Mouse (Mus musculus) midbrain, postnatal 0 days (tissue): ENCODE results near the gene Prr5l. TPM values are rescaled to one million over a fixed set of nuclear protein-coding genes. Genes with fewer than 3 reads are reported as not detected.

Source experiments
- ATAC-seq: fragments of 200-750 bp; cut with Nextera tagmentation; 2 replicates; pipeline ENCODE4 v1.8.0; 2017; ENCODE audit warnings: moderate number of reproducible peaks, mild to moderate bottlenecking, moderate TSS enrichment, moderate library complexity; ENCODE audit not compliant: low FRiP score
- DNase-seq: peaks from one replicate; pipeline ENCODE4 v3.0.0-alpha.2; 2015; ENCODE audit warnings: low spot score
- H3K27ac ChIP-seq: fragments of 300-500 bp; sonication (generic); 2 replicates; pipeline ENCODE4 v1.5.1; 2014; ENCODE audit warnings: low read depth, mild to moderate bottlenecking, low read length, mixed read lengths
- H3K27me3 ChIP-seq: fragments of 300-500 bp; sonication (generic); 2 replicates; pipeline ENCODE4 v1.6.1; 2014; ENCODE audit warnings: low read length, control low read depth, mixed read lengths; ENCODE audit not compliant: insufficient read depth
- H3K36me3 ChIP-seq: fragments of 300-500 bp; sonication (generic); 2 replicates; pipeline ENCODE4 v1.6.1; 2014; ENCODE audit warnings: low read length, control low read depth, mixed read lengths; ENCODE audit not compliant: insufficient read depth
- H3K4me1 ChIP-seq: fragments of 300-500 bp; sonication (generic); 2 replicates; pipeline ENCODE4 v1.6.1; 2014; ENCODE audit warnings: mild to moderate bottlenecking, control low read depth, antibody characterized with exemption, low read length, mixed read lengths; ENCODE audit not compliant: insufficient read depth
- H3K4me2 ChIP-seq: fragments of 300-500 bp; sonication (generic); 2 replicates; pipeline ENCODE4 v1.6.1; 2014; ENCODE audit warnings: low read depth, mild to moderate bottlenecking, low read length, mixed read lengths; ENCODE audit not compliant: poor library complexity, severe bottlenecking
- H3K4me3 ChIP-seq: fragments of 300-500 bp; sonication (generic); 2 replicates; pipeline ENCODE4 v1.5.1; 2014; ENCODE audit warnings: low read depth, mild to moderate bottlenecking, low read length, moderate library complexity
- H3K9ac ChIP-seq: fragments of 300-500 bp; sonication (generic); replicated peaks from 2 replicates; pipeline ENCODE4 v1.6.1; 2014; ENCODE audit warnings: mild to moderate bottlenecking, low read length, moderate library complexity, mixed read lengths; ENCODE audit not compliant: poor library complexity, severe bottlenecking
- H3K9me3 ChIP-seq: fragments of 300-500 bp; sonication (generic); 2 replicates; pipeline ENCODE4 v1.6.1; 2016; ENCODE audit warnings: low read length, control low read depth
- CTCF ChIP-seq: IDR thresholded peaks from 2 replicates; pipeline ENCODE4 v1.5.1; 2016; ENCODE audit warnings: antibody characterized with exemption, mild to moderate bottlenecking
- WGBS: fragments of 180-500 bp; shearing (Covaris S2); extraction: QIAGEN DNeasy Blood & Tissue Kit; methylation state at CpG from one replicate; pipeline ENCODE4 v1.1.7; 2014; 5-methylcytosine and 5-hydroxymethylcytosine counted together
- polyA plus RNA-seq: library from polyadenylated mRNA; unstranded; fragments of >200 nt; fragmentation: Nextera tagmentation; extraction: Ambion mirVana; gene quantifications from 2 replicates; pipeline ENCODE4 v1.2.1, GENCODE M21; 2015
- total RNA-seq: library from RNA; depleted of rRNA; stranded (reverse); fragments of >200 nt; gene quantifications from 2 replicates; pipeline ENCODE4 v1.2.3, GENCODE M21; 2014

The Prr5l gene
- total and polyA plus RNA-seq, 2 experiments from 2014 or later = 2.7 to 4.0 TPM

GRCm38 (mm10) chr2:101797901-101798250 is 85.0 kb downstream of the Prr5l start:
- Histone ChIP-seq H3K9ac (0 out of 2 replicates have a peak overlapping the region, but pooled peaks have one; percentile 42), H3K4me2 (peak overlapping the region; percentile 87), H3K27ac (no peak overlapping the region), H3K4me1 (no peaks in the 10 kb centered on the region; the same call in 1 of the 2 replicates), H3K36me3 (no peaks in the 10 kb centered on the region), H3K9me3 (no peaks in the 10 kb centered on the region), H3K27me3 (peaks cover 23% of the 10 kb centered on the region), H3K4me3 (peak overlapping the region; percentile 43)
- ATAC-seq (no peak), DNase-seq (peak; percentile 27)
- TF ChIP-seq CTCF = no peak
- 1% methylated on average over 19 of the region's 19 CpGs for WGBS

- H3K27me3 ChIP-seq = peaks cover 23% of the 10 kb centered on the region
- DNase-seq (no peak), ATAC-seq (peak; percentile 38; the same call in 1 of the 2 replicates)
- peak overlapping the region; percentile 87 for H3K4me2 ChIP-seq
- no peaks in the 10 kb centered on the region; the same call in 1 of the 2 replicates for H3K4me1 ChIP-seq
- peak overlapping the region; percentile 42; the same call in 1 of the 2 replicates for H3K9ac ChIP-seq
- H3K36me3 ChIP-seq = no peaks in the 10 kb centered on the region
- no peak overlapping the region for H3K27ac ChIP-seq
- no peaks in the 10 kb centered on the region for H3K9me3 ChIP-seq
- under 1% methylated on average over 49 of the region's 49 CpGs for WGBS
- no peak for TF ChIP-seq CTCF
- H3K4me3 ChIP-seq = peak overlapping the region; percentile 43
Measured at GRCm38 (mm10) chr2:101797166-101797900, 85.5 kb downstream of the Prr5l start.

- TF ChIP-seq CTCF = peak; percentile 78
- Histone ChIP-seq H3K4me3 (peak overlapping the region; percentile 43), H3K27me3 (peaks cover 23% of the 10 kb centered on the region), H3K4me1 (no peaks in the 10 kb centered on the region; the same call in 1 of the 2 replicates), H3K36me3 (no peaks in the 10 kb centered on the region), H3K27ac (no peak overlapping the region), H3K9me3 (no peaks in the 10 kb centered on the region), H3K9ac (peak overlapping the region; percentile 42), H3K4me2 (peak overlapping the region; percentile 87)
- ATAC-seq = peak; percentile 54; the same call in 1 of the 2 replicates
- 1% methylated on average over 53 of the region's 55 CpGs for WGBS
- peak; percentile 68 for DNase-seq
Measured at GRCm38 (mm10) chr2:101796287-101797115, 86.3 kb downstream of the Prr5l start.

- DNase-seq (no peak), ATAC-seq (no peak)
- Histone ChIP-seq H3K4me3 (no peak overlapping the region), H3K27me3 (peaks cover 16% of the 10 kb centered on the region), H3K4me1 (no peaks in the 10 kb centered on the region), H3K27ac (no peak overlapping the region), H3K9ac (no peak overlapping the region), H3K4me2 (no peak overlapping the region), H3K36me3 (no peaks in the 10 kb centered on the region), H3K9me3 (no peaks in the 10 kb centered on the region)
- no peak for TF ChIP-seq CTCF
- 40% methylated on average over 4 of the region's 4 CpGs for WGBS
Measured at GRCm38 (mm10) chr2:101792130-101792529, 90.7 kb downstream of the Prr5l start.

- no peak overlapping the region for H3K9ac ChIP-seq
- no peaks in the 10 kb centered on the region for H3K36me3 ChIP-seq
- no peaks in the 10 kb centered on the region for H3K4me1 ChIP-seq
- 40% methylated on average over 5 of the region's 5 CpGs for WGBS
- no peak for ATAC-seq
- no peak for TF ChIP-seq CTCF
- H3K9me3 ChIP-seq = no peaks in the 10 kb centered on the region
- no peak overlapping the region for H3K27ac ChIP-seq
- no peak overlapping the region for H3K4me2 ChIP-seq
- no peak for DNase-seq
- H3K4me3 ChIP-seq = no peak overlapping the region
- H3K27me3 ChIP-seq = no peaks in the 10 kb centered on the region
Measured at GRCm38 (mm10) chr2:101783255-101783654, 99.6 kb downstream of the Prr5l start.
